Mouse (Mus musculus): Measurements from ENCODE around the gene Slc9c1. TPM values are rescaled to one million over a fixed set of nuclear protein-coding genes. Genes with fewer than 3 reads are reported as not detected.

Slc9c1 gene
- polyA plus RNA-seq (2017; shearing (Covaris generic)): under 1 TPM in 1 of 2 experiments, not detected in 1; 0.10 TPM

GRCm38 (mm10) chr16:45535009-45535408, at the start of gene Slc9c1:
Gene Slc9c1 (plus strand): TSS chr16:45535309.

DNA sequence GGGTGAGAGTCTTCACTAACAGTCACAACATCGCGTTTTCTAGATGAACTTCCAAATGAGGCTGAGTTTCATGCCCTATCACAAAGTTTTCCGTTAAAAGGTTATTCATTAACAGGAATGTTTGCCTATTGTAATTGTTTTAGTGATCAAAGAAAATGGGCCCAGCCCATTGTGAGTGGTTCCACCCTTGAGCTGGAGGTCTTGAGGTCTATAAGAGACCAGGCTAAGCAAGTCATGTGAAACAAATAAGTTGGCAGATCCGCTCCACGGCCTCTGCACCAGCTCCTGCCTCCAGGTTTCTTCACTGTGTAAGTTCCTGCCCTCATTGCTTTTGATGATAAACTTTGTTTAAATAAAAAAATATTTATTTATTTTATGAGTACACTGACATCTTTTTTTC, 42.2 kb upstream of the Slc9c1 start, which contains the start of gene Gm609:
Gene Gm609, minus strand, starts transcription at position 43 of the 400 bp plus-strand sequence.

GRCm38 (mm10) chr16:45531950-45532349, 3.2 kb upstream of the Slc9c1 start, which contains the start of gene Gm17783:
Gene Gm17783 (minus strand): TSS chr16:45532050.

GRCm38 (mm10) chr16:45610267-45610666, 75.2 kb downstream of the Slc9c1 start, which contains the start of gene Gcsam:
Gene Gcsam (plus strand): TSS chr16:45610380.

DNA sequence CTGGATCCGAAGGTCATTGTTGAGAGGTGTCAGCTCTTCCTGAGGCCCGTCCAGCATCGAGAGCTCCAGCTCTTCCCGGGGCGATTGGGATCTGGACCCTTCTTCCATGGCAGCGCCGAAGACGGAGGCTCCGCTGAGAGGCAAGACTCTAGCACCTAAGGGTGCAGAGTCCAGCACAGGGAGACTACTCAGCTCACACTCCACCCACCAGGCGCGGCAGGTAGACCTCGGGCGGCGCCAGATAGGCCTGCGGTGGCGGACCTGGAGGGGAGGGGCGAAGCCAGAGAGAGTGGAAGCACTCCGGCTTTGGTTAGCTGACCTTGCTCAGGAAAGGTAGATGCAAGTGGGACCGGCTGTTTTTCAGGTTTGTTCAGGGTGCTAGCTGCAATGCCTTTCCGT, 118.8 kb downstream of the Slc9c1 start, which contains the start of gene BC016579:
Gene BC016579, minus strand, starts transcription at position 135 of the 399 bp plus-strand sequence.

Other genes with a start within 250 kb of the Slc9c1 start
- 100 to 1,000 TPM in 1 of 2 experiments, 10 to 100 TPM in 1; 79.2 to 218 TPM for gene Cd200, start 126.3 kb upstream of the Slc9c1 start, polyA plus RNA-seq (2017; shearing (Covaris generic))
- under 1 TPM in 1 of 2 experiments, not detected in 1; 0.09 TPM for gene Gm609, start 42.3 kb upstream of the Slc9c1 start, polyA plus RNA-seq (2017; shearing (Covaris generic))
- gene Gm17783, start 3.3 kb upstream of the Slc9c1 start, polyA plus RNA-seq (2017; shearing (Covaris generic)): not detected
- gene Gcsam, start 75.1 kb downstream of the Slc9c1 start, polyA plus RNA-seq (2017; shearing (Covaris generic)): under 1 TPM in 1 of 2 experiments, not detected in 1; 0.39 TPM
- not detected for gene BC016579, start 118.8 kb downstream of the Slc9c1 start, polyA plus RNA-seq (2017; shearing (Covaris generic))
- gene Tmprss7, start 158.3 kb downstream of the Slc9c1 start, polyA plus RNA-seq (2017; shearing (Covaris generic)): under 1 TPM in 1 of 2 experiments, not detected in 1; 0.11 TPM
- under 1 TPM in 1 of 2 experiments, not detected in 1; 0.32 TPM for gene Tagln3, start 189.3 kb downstream of the Slc9c1 start, polyA plus RNA-seq (2017; shearing (Covaris generic))
- gene Abhd10, start 207.6 kb downstream of the Slc9c1 start, polyA plus RNA-seq (2017; shearing (Covaris generic)): 10 to 100 TPM; 22.6 to 24.9 TPM